Mouse (Mus musculus) liver, embryonic 16.5 days (tissue): Measurements from ENCODE around the gene Necab2. TPM values are rescaled to one million over a fixed set of nuclear protein-coding genes. Genes with fewer than 3 reads are reported as not detected.

Experiments used
- ATAC-seq: fragments of 200-750 bp; cut with Nextera tagmentation; 2 replicates; pipeline ENCODE4 v1.8.0; 2017; ENCODE audit warnings: low read depth, mild to moderate bottlenecking, moderate number of reproducible peaks, moderate library complexity
- H3K27ac ChIP-seq: fragments of 300-500 bp; sonication (generic); 2 replicates; pipeline ENCODE4 v1.5.1; 2014; ENCODE audit warnings: mild to moderate bottlenecking, low read length
- H3K27me3 ChIP-seq: fragments of 300-500 bp; sonication (generic); 2 replicates; pipeline ENCODE4 v1.6.1; 2014; ENCODE audit warnings: low read depth, low read length, mixed read lengths; ENCODE audit not compliant: control insufficient read depth, insufficient read depth
- H3K36me3 ChIP-seq: fragments of 300-500 bp; sonication (generic); 2 replicates; pipeline ENCODE4 v1.6.1; 2014; ENCODE audit warnings: mild to moderate bottlenecking; ENCODE audit not compliant: control insufficient read depth, insufficient read depth
- H3K4me1 ChIP-seq: fragments of 300-500 bp; sonication (generic); 2 replicates; pipeline ENCODE4 v1.6.1; 2014; ENCODE audit warnings: low read depth, low read length, mixed read lengths; ENCODE audit not compliant: control insufficient read depth
- H3K4me2 ChIP-seq: fragments of 300-500 bp; sonication (generic); 2 replicates; pipeline ENCODE4 v1.6.1; 2014; ENCODE audit warnings: low read depth, low read length, mixed read lengths
- H3K4me3 ChIP-seq: fragments of 300-500 bp; sonication (generic); 2 replicates; pipeline ENCODE4 v1.5.1; 2014; ENCODE audit warnings: low read depth, mild to moderate bottlenecking, low read length
- H3K9ac ChIP-seq: fragments of 300-500 bp; sonication (generic); 2 replicates; pipeline ENCODE4 v1.6.1; 2014; ENCODE audit warnings: low read depth, low read length
- H3K9me3 ChIP-seq: fragments of 300-500 bp; sonication (generic); replicated peaks from 2 replicates; pipeline ENCODE4 v1.6.1; 2016; ENCODE audit warnings: low read length; ENCODE audit not compliant: control insufficient read depth
- WGBS: fragments of 180-500 bp; shearing (Covaris S2); extraction: QIAGEN DNeasy Blood & Tissue Kit; methylation state at CpG from one replicate; pipeline ENCODE4 v1.1.7; 2014; ENCODE audit not compliant: insufficient replicate concordance; 5-methylcytosine and 5-hydroxymethylcytosine counted together
- polyA plus RNA-seq: library from polyadenylated mRNA; unstranded; fragments of >200 nt; fragmentation: Nextera tagmentation; extraction: Ambion mirVana; gene quantifications from 2 replicates; pipeline ENCODE4 v1.2.1, GENCODE M21; 2015

The Necab2 gene
- polyA plus RNA-seq, 1 experiment from 2014 or later = 0.04 TPM

DNA sequence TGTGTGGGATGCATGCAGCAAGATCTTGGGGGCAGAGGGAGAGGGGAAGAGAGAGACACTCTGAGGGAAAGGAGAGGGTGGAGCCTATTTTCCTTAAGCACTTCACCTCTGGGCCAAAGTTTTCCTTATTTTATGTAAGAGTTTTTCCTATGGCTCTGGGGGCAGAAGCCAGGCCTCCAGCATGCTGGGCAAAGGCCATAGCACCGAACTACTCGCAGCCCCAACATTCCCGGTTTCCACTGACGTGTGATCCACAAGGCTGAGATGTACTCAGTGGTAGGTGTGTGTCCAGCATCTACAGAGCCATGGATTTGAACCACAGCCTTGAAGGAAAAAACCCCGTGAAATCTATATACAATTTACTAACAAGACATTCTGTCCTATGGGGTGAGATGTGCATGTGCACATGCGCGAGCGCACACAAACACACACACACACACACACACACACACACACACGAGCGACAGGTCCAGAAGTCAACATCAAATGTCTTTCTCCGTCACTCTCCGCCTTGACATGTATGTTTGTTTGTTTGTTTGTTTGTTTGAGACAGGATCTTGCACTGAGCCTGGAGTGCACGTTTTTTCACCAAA lies 12.8 kb upstream of the Necab2 start, which contains the start of gene Osgin1:
Gene Osgin1, plus strand, starts transcription at position 543 of the 593 bp plus-strand sequence.
- Histone ChIP-seq H3K4me2 (no peak within 1 kb of the TSS), H3K9me3 (no peaks in the 10 kb centered on the region), H3K27me3 (no peaks in the 10 kb centered on the region), H3K9ac (no peak within 1 kb of the TSS), H3K36me3 (no peaks in the 10 kb centered on the region), H3K4me3 (no peak within 1 kb of the TSS), H3K27ac (peak within 1 kb of the TSS; percentile 51), H3K4me1 (peaks cover 28% of the 10 kb centered on the region)
- ATAC-seq = no peak
- 62% methylated on average over 13 of the region's 13 CpGs for WGBS

DNA sequence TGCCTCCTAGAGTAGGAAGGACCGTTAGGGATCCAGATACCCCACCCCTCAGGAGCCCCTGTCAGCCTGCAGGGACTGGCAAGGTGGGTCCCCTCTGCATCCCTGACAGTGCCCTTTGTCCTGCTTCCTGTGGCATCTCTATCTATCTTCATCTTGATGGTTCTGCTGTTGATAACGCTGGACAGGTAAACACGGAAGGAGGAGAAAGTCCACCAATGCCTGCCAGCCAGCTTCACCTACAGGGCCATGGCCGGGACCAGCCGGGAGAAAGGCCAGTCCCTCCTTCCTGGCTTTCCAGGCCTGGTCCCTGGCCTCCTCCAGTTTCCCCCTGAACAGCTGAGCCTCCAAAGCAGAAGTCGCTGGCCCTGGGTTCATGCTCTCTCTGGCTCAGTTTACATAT lies 11.9 kb upstream of the Necab2 start:
- Histone ChIP-seq H3K9ac (no peak overlapping the region), H3K27ac (peak overlapping the region; percentile 51; the same call in 1 of the 2 replicates), H3K4me2 (no peak overlapping the region), H3K4me3 (no peak overlapping the region), H3K27me3 (no peaks in the 10 kb centered on the region), H3K36me3 (no peaks in the 10 kb centered on the region), H3K9me3 (no peaks in the 10 kb centered on the region), H3K4me1 (peaks cover 23% of the 10 kb centered on the region)
- no peak for ATAC-seq
- WGBS = 65% methylated on average over 6 of the region's 6 CpGs

DNA sequence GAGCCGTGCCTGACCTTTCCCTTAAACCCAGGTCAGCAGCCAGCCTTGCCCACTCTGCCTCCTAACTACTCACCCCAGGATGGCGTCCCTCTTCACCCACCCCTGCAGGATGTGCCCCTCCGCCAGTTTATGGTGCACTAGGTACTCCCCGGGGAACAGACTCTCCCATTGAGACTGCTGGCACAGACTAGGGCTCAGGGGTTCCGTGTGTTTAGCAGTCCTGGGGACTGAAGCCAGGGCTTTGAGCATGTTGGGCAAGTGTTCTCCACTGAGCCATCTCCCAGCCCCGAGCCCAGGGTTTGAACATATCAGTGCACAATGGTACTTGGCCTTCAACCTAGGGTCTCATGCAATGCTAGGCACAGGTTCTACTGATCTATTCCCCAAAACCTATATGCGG lies 11.0 kb upstream of the Necab2 start:
- Histone ChIP-seq H3K27ac (no peak overlapping the region), H3K36me3 (no peaks in the 10 kb centered on the region), H3K9me3 (no peaks in the 10 kb centered on the region), H3K4me3 (no peak overlapping the region), H3K4me2 (no peak overlapping the region), H3K27me3 (no peaks in the 10 kb centered on the region), H3K4me1 (peaks cover 21% of the 10 kb centered on the region), H3K9ac (no peak overlapping the region)
- 72% methylated on average over 7 of the region's 7 CpGs for WGBS
- no peak for ATAC-seq

DNA sequence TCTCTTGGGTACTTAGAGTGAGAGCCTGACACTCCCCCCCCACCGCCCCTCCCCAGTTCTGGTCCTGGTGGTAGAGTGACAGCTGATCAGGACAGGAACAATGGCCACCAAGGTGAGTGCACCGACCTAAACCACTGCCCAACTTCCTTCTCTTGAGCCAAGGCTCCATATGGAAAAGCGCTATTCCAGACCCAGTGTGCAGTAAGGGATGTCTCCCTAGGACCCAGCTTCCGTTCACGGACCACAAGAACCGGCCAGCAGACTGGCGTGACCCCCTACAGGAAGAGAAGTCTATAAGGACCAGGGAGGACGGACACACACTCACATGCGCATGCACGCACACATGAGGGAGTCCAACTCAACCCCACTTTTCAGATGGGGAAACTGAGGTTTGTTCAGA lies 10.2 kb upstream of the Necab2 start:
- no peaks in the 10 kb centered on the region for H3K36me3 ChIP-seq
- no peaks in the 10 kb centered on the region for H3K9me3 ChIP-seq
- 52% methylated on average over 10 of the region's 10 CpGs for WGBS
- H3K9ac ChIP-seq = no peak overlapping the region
- peak overlapping the region; percentile 39 for H3K4me2 ChIP-seq
- H3K4me1 ChIP-seq = peaks cover 17% of the 10 kb centered on the region
- no peak for ATAC-seq
- H3K4me3 ChIP-seq = no peak overlapping the region; the same call in 1 of the 2 replicates
- no peaks in the 10 kb centered on the region for H3K27me3 ChIP-seq
- peak overlapping the region; percentile 37 for H3K27ac ChIP-seq

DNA sequence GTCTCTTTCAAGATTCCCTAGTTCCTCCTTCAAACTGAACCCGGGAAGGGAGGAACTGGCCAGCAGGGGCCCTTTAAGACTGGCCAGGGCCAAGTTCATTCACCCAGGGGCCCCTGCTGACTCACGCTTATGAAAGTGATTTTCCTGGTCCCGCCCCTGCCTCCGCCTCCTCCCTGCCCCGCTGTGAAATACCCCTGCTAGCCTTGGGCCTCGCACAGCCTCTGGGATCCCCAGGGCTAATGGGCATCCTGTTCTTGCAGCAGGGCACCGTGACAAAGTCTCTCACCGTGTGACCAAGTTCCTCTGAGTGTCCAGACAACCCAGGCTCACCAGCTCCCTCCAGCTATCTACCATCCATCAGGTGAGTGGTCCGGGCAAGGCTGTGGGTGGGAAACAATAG lies 9.6 kb upstream of the Necab2 start:
- 7% methylated on average over 9 of the region's 9 CpGs for WGBS
- H3K27ac ChIP-seq = peak overlapping the region; percentile 66
- peak overlapping the region; percentile 58 for H3K4me3 ChIP-seq
- peaks cover 11% of the 10 kb centered on the region for H3K4me1 ChIP-seq
- H3K36me3 ChIP-seq = no peaks in the 10 kb centered on the region
- peak overlapping the region; percentile 49 for H3K9ac ChIP-seq
- peak; percentile 65 for ATAC-seq
- H3K4me2 ChIP-seq = peak overlapping the region; percentile 39
- no peaks in the 10 kb centered on the region for H3K27me3 ChIP-seq
- H3K9me3 ChIP-seq = no peaks in the 10 kb centered on the region

DNA sequence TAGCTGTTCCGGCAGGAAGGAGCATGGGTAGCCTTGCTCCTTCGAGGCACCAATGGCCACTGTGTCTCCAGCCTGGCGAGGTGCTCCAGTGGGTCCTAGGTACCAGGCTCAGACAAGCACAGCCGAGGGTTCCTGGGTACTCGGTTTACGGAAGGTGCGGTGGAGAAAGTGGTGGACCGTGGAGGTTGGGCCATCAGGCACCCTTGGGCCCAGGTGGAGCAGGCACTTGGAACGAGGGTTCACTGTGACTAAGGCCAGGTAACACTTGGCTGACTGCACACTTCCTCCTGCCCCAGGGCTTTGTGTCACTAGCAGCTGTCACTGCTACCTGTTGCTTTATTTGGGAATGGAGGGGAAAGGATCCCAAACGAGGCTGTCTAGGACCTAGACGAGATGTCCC lies 9.0 kb upstream of the Necab2 start:
- Histone ChIP-seq H3K4me1 (peaks cover 11% of the 10 kb centered on the region), H3K4me2 (peak overlapping the region; percentile 39), H3K9me3 (no peaks in the 10 kb centered on the region), H3K27ac (peak overlapping the region; percentile 66), H3K36me3 (no peaks in the 10 kb centered on the region), H3K4me3 (peak overlapping the region; percentile 58), H3K9ac (peak overlapping the region; percentile 49), H3K27me3 (no peaks in the 10 kb centered on the region)
- ATAC-seq = no peak
- 49% methylated on average over 11 of the region's 11 CpGs for WGBS

DNA sequence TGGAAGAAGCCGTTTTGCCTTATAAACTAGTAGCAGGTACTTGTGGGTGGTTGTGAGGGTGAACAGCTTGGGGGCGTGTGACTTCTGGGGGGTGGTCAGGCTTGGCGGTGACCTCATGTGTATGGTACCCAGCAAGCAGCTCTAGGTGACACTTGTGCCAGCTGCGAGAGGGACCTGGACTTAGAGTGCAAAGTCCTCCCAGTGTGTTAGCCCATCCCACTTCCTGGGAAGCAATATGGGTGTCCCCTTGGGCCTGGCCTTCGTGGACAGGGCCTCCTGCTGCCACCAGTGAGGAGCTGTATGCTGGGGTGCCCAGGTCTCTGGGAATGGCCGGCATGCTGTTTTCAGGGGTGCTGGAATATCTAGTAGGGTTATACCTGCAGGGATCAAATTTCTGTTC lies 7.6 kb upstream of the Necab2 start:
- Histone ChIP-seq H3K36me3 (peaks cover 8% of the 10 kb centered on the region), H3K9me3 (no peaks in the 10 kb centered on the region), H3K4me2 (peak overlapping the region; percentile 39), H3K9ac (peak overlapping the region; percentile 14; the same call in 1 of the 2 replicates), H3K27me3 (no peaks in the 10 kb centered on the region), H3K4me1 (peaks cover 11% of the 10 kb centered on the region), H3K27ac (peak overlapping the region; percentile 33; the same call in 1 of the 2 replicates), H3K4me3 (peak overlapping the region; percentile 58)
- 54% methylated on average over 6 of the region's 6 CpGs for WGBS
- no peak for ATAC-seq

DNA sequence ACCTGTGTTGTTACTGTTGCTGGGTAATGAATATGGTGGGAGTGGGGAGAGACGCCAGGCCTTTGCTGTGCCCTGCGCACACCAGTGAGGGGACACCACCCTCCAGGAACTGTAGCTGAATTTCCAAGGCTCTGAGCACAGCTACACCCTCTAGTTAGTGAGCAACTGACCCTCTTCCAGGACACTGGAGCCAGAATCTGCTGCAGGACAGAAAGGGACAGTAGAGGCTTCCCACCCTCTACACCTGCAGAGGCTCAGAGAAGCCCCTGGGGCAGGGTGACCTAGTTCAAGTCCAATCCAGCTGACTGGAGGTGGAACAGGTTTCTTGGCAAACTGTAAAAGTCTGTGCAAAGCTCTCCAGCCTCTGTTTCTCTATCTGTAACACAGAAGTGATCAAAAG lies 7.1 kb upstream of the Necab2 start:
- H3K4me3 ChIP-seq = peak overlapping the region; percentile 58
- H3K9me3 ChIP-seq = no peaks in the 10 kb centered on the region
- peak overlapping the region; percentile 39 for H3K4me2 ChIP-seq
- peaks cover 9% of the 10 kb centered on the region for H3K4me1 ChIP-seq
- H3K36me3 ChIP-seq = peaks cover 11% of the 10 kb centered on the region
- no peaks in the 10 kb centered on the region for H3K27me3 ChIP-seq
- no peak overlapping the region for H3K27ac ChIP-seq
- WGBS = 61% methylated on average over 2 of the region's 2 CpGs
- no peak overlapping the region; the same call in 1 of the 2 replicates for H3K9ac ChIP-seq
- no peak for ATAC-seq

DNA sequence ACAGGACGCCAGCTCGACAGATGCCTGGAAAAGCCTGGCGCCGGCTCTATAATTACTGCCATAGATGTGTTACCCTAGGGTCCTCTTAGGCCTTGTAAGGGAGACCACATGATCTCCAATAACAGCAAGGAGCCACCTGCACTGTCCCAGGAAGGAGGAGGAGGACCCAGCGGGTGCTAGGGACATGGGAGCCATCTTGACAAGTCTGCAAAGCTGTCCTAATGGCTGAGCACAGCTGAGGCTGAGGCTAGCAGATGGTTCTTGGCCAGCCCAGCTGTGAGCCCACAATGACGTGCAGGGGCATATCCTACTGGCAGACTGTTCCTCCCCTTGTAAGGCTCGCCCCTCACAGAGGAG lies 6.6 kb upstream of the Necab2 start:
- H3K4me2 ChIP-seq = peak overlapping the region; percentile 39
- no peak overlapping the region for H3K27ac ChIP-seq
- no peaks in the 10 kb centered on the region for H3K9me3 ChIP-seq
- H3K27me3 ChIP-seq = no peaks in the 10 kb centered on the region
- no peak overlapping the region for H3K4me3 ChIP-seq
- 62% methylated on average over 7 of the region's 7 CpGs for WGBS
- ATAC-seq = no peak
- peaks cover 11% of the 10 kb centered on the region for H3K36me3 ChIP-seq
- H3K4me1 ChIP-seq = peaks cover 8% of the 10 kb centered on the region
- H3K9ac ChIP-seq = no peak overlapping the region
